Mouse (Mus musculus) intestine, postnatal 0 days (tissue): ENCODE data around the gene Galnt6. TPM values are rescaled to one million over a fixed set of nuclear protein-coding genes. Genes with fewer than 3 reads are reported as not detected.

Experiments used
- ATAC-seq: fragments of 200-750 bp; cut with Nextera tagmentation; 2 replicates; pipeline ENCODE4 v1.8.0; 2017; ENCODE audit warnings: mild to moderate bottlenecking, moderate TSS enrichment, moderate library complexity
- H3K27ac ChIP-seq: fragments of 300-500 bp; sonication (generic); 2 replicates; pipeline ENCODE4 v1.5.1; 2014; ENCODE audit warnings: mild to moderate bottlenecking, low read depth, low read length, moderate library complexity
- H3K27me3 ChIP-seq: fragments of 300-500 bp; sonication (generic); replicated peaks from 2 replicates; pipeline ENCODE4 v1.6.1; 2014; ENCODE audit warnings: low read length, mixed read lengths; ENCODE audit not compliant: control insufficient read depth, insufficient read depth
- H3K36me3 ChIP-seq: fragments of 300-500 bp; sonication (generic); 2 replicates; pipeline ENCODE4 v1.6.1; 2014; ENCODE audit warnings: mild to moderate bottlenecking, moderate library complexity; ENCODE audit not compliant: control insufficient read depth, insufficient read depth
- H3K4me1 ChIP-seq: fragments of 300-500 bp; sonication (generic); replicated peaks from 2 replicates; pipeline ENCODE4 v1.6.1; 2014; ENCODE audit warnings: antibody characterized with exemption, low read length, mixed read lengths; ENCODE audit not compliant: control insufficient read depth, insufficient read depth
- H3K4me2 ChIP-seq: fragments of 300-500 bp; sonication (generic); replicated peaks from 2 replicates; pipeline ENCODE4 v1.6.1; 2014; ENCODE audit warnings: low read depth, mild to moderate bottlenecking, moderate library complexity
- H3K4me3 ChIP-seq: fragments of 300-500 bp; sonication (generic); 2 replicates; pipeline ENCODE4 v1.5.1; 2014; ENCODE audit warnings: low read depth, low read length
- H3K9ac ChIP-seq: fragments of 300-500 bp; sonication (generic); 2 replicates; pipeline ENCODE4 v1.6.1; 2014; ENCODE audit warnings: mild to moderate bottlenecking, low read depth, low read length
- H3K9me3 ChIP-seq: fragments of 300-500 bp; sonication (generic); 2 replicates; pipeline ENCODE4 v1.6.1; 2016; ENCODE audit warnings: mixed run types; ENCODE audit not compliant: control insufficient read depth
- CTCF ChIP-seq: sonication (generic); IDR thresholded peaks from 2 replicates; pipeline ENCODE4 v1.5.1; 2016; ENCODE audit warnings: low read depth, mild to moderate bottlenecking, control low read depth, antibody characterized with exemption, moderate library complexity
- WGBS: fragments of 180-500 bp; shearing (Covaris S2); extraction: QIAGEN DNeasy Blood & Tissue Kit; methylation state at CpG from one replicate; pipeline ENCODE4 v1.1.7; 2014; 5-methylcytosine and 5-hydroxymethylcytosine counted together
- polyA plus RNA-seq: library from polyadenylated mRNA; unstranded; fragments of >200 nt; fragmentation: Nextera tagmentation; extraction: Ambion mirVana; gene quantifications from 2 replicates; pipeline ENCODE4 v1.2.1, GENCODE M21; 2015

Galnt6 gene
- polyA plus RNA-seq, 1 experiment from 2014 or later, result 72.5 TPM

GRCm38 (mm10) chr15:100670833-100671232, 58.3 kb downstream of the Galnt6 start:
- Histone ChIP-seq H3K4me2 (no peak overlapping the region), H3K27ac (no peak overlapping the region), H3K27me3 (no peaks in the 10 kb centered on the region), H3K9me3 (no peaks in the 10 kb centered on the region), H3K4me1 (peaks cover 8% of the 10 kb centered on the region), H3K9ac (no peak overlapping the region), H3K36me3 (no peaks in the 10 kb centered on the region), H3K4me3 (no peak overlapping the region)
- TF ChIP-seq CTCF, result no peak
- ATAC-seq, result no peak
- WGBS, result 81% methylated on average over 5 of the region's 5 CpGs

GRCm38 (mm10) chr15:100670004-100670403, 59.2 kb downstream of the Galnt6 start:
- Histone ChIP-seq H3K9me3 (no peaks in the 10 kb centered on the region), H3K27me3 (no peaks in the 10 kb centered on the region), H3K36me3 (no peaks in the 10 kb centered on the region), H3K4me3 (no peak overlapping the region), H3K4me1 (peaks cover 8% of the 10 kb centered on the region), H3K9ac (no peak overlapping the region), H3K27ac (no peak overlapping the region), H3K4me2 (no peak overlapping the region)
- no peak for ATAC-seq
- TF ChIP-seq CTCF, result no peak
- WGBS, result 88% methylated on average over 8 of the region's 8 CpGs

GRCm38 (mm10) chr15:100669337-100669736, 59.8 kb downstream of the Galnt6 start, which contains the start of gene Bin2:
TSS of gene Bin2 (minus strand) at chr15:100669553.
- Histone ChIP-seq H3K4me1 (peaks cover 8% of the 10 kb centered on the region), H3K36me3 (no peaks in the 10 kb centered on the region), H3K27ac (no peak within 1 kb of the TSS), H3K4me2 (no peak within 1 kb of the TSS), H3K9me3 (no peaks in the 10 kb centered on the region), H3K4me3 (no peak within 1 kb of the TSS), H3K27me3 (no peaks in the 10 kb centered on the region), H3K9ac (no peak within 1 kb of the TSS; the same call in 1 of the 2 replicates)
- WGBS, result 91% methylated on average over 20 of the region's 20 CpGs
- ATAC-seq, result no peak
- TF ChIP-seq CTCF, result no peak

GRCm38 (mm10) chr15:100667871-100668545, 61.2 kb downstream of the Galnt6 start:
- Histone ChIP-seq H3K4me3 (no peak overlapping the region), H3K4me1 (peaks cover 8% of the 10 kb centered on the region), H3K27ac (peak overlapping the region; percentile 97), H3K27me3 (no peaks in the 10 kb centered on the region), H3K9me3 (no peaks in the 10 kb centered on the region), H3K9ac (no peak overlapping the region), H3K36me3 (no peaks in the 10 kb centered on the region), H3K4me2 (peak overlapping the region; percentile 13)
- WGBS, result 45% methylated on average over 5 of the region's 5 CpGs
- TF ChIP-seq CTCF, result no peak
- 0 out of 2 replicates have a peak, but pooled peaks have one; percentile 1 for ATAC-seq

- no peaks in the 10 kb centered on the region for H3K36me3 ChIP-seq
- H3K27ac ChIP-seq, result peak overlapping the region; percentile 97
- no peaks in the 10 kb centered on the region for H3K27me3 ChIP-seq
- ATAC-seq, result peak; percentile 34; the same call in 1 of the 2 replicates
- peak overlapping the region; percentile 37 for H3K4me2 ChIP-seq
- no peaks in the 10 kb centered on the region for H3K9me3 ChIP-seq
- no peak overlapping the region for H3K4me3 ChIP-seq
- no peak overlapping the region for H3K9ac ChIP-seq
- peaks cover 8% of the 10 kb centered on the region for H3K4me1 ChIP-seq
- no peak for TF ChIP-seq CTCF
- WGBS, result 42% methylated on average over 6 of the region's 6 CpGs
Measured at GRCm38 (mm10) chr15:100667420-100667819, 61.8 kb downstream of the Galnt6 start.

GRCm38 (mm10) chr15:100666851-100667250, 62.3 kb downstream of the Galnt6 start:
- Histone ChIP-seq H3K4me1 (peaks cover 8% of the 10 kb centered on the region), H3K4me3 (no peak overlapping the region), H3K27me3 (no peaks in the 10 kb centered on the region), H3K4me2 (peak overlapping the region; percentile 37), H3K36me3 (no peaks in the 10 kb centered on the region), H3K9me3 (no peaks in the 10 kb centered on the region), H3K27ac (peak overlapping the region; percentile 97), H3K9ac (0 out of 2 replicates have a peak overlapping the region, but pooled peaks have one; percentile 31)
- ATAC-seq, result no peak
- 22% methylated on average over 12 of the region's 12 CpGs for WGBS
- no peak for TF ChIP-seq CTCF
